Mouse (Mus musculus) hindbrain, embryonic 12.5 days (tissue): ENCODE data around the gene Gm28308. TPM values are rescaled to one million over a fixed set of nuclear protein-coding genes. Genes with fewer than 3 reads are reported as not detected.

Source experiments
- ATAC-seq: fragments of 200-750 bp; cut with Nextera tagmentation; 2 replicates; pipeline ENCODE4 v1.8.0; 2017; ENCODE audit warnings: moderate TSS enrichment; ENCODE audit not compliant: low FRiP score
- H3K27ac ChIP-seq: fragments of 300-500 bp; sonication (generic); 2 replicates; pipeline ENCODE4 v1.5.1; 2016; ENCODE audit warnings: mild to moderate bottlenecking
- H3K27me3 ChIP-seq: fragments of 300-500 bp; sonication (generic); 2 replicates; pipeline ENCODE4 v1.6.1; 2016; ENCODE audit warnings: mild to moderate bottlenecking
- H3K36me3 ChIP-seq: fragments of 300-500 bp; sonication (generic); 2 replicates; pipeline ENCODE4 v1.6.1; 2016; ENCODE audit warnings: mild to moderate bottlenecking
- H3K4me1 ChIP-seq: fragments of 300-500 bp; sonication (generic); 2 replicates; pipeline ENCODE4 v1.6.1; 2016
- H3K4me2 ChIP-seq: fragments of 300-500 bp; sonication (generic); replicated peaks from 2 replicates; pipeline ENCODE4 v1.6.1; 2016; ENCODE audit warnings: mild to moderate bottlenecking
- H3K4me3 ChIP-seq: fragments of 300-500 bp; sonication (generic); 2 replicates; pipeline ENCODE4 v1.5.1; 2016; ENCODE audit warnings: mild to moderate bottlenecking
- H3K9ac ChIP-seq: fragments of 300-500 bp; sonication (generic); 2 replicates; pipeline ENCODE4 v1.6.1; 2016; ENCODE audit warnings: mild to moderate bottlenecking, moderate library complexity
- H3K9me3 ChIP-seq: fragments of 300-500 bp; sonication (generic); replicated peaks from 2 replicates; pipeline ENCODE4 v1.6.1; 2016; ENCODE audit warnings: mild to moderate bottlenecking
- WGBS: fragments of 180-500 bp; shearing (Covaris S2); methylation state at CpG from one replicate; pipeline ENCODE4 v1.1.7; 2016; 5-methylcytosine and 5-hydroxymethylcytosine counted together
- polyA plus RNA-seq: library from polyadenylated mRNA; unstranded; fragments of >200 nt; fragmentation: Nextera tagmentation; extraction: Ambion mirVana; gene quantifications from 2 replicates; pipeline ENCODE4 v1.2.1, GENCODE M21; 2016

The Gm28308 gene
- polyA plus RNA-seq, 1 experiment from 2014 or later = not detected

GRCm38 (mm10) chr6:52170166-52170897 is 42.8 kb downstream of the Gm28308 start:
- Histone ChIP-seq H3K36me3 (no peaks in the 10 kb centered on the region), H3K9ac (peak overlapping the region; percentile 97), H3K4me3 (peak overlapping the region; percentile 66), H3K27me3 (peaks cover 72% of the 10 kb centered on the region), H3K27ac (peak overlapping the region; percentile 99), H3K4me1 (peaks cover 27% of the 10 kb centered on the region), H3K9me3 (no peaks in the 10 kb centered on the region), H3K4me2 (peak overlapping the region; percentile 88)
- WGBS = 1% methylated on average over 40 of the region's 40 CpGs
- ATAC-seq = 0 out of 2 replicates have a peak, but pooled peaks have one; percentile 5

GRCm38 (mm10) chr6:52169499-52170165 is 43.5 kb downstream of the Gm28308 start:
- no peaks in the 10 kb centered on the region for H3K36me3 ChIP-seq
- peaks cover 27% of the 10 kb centered on the region for H3K4me1 ChIP-seq
- peaks cover 71% of the 10 kb centered on the region for H3K27me3 ChIP-seq
- no peaks in the 10 kb centered on the region for H3K9me3 ChIP-seq
- H3K4me2 ChIP-seq = peak overlapping the region; percentile 88
- peak overlapping the region; percentile 99 for H3K27ac ChIP-seq
- H3K4me3 ChIP-seq = peak overlapping the region; percentile 66
- whole genome bisulfite sequencing = 6% methylated on average over 16 of the region's 16 CpGs
- peak overlapping the region; percentile 97 for H3K9ac ChIP-seq
- no peak for ATAC-seq

- WGBS = under 1% methylated on average over 41 of the region's 42 CpGs
- H3K4me1 ChIP-seq = peaks cover 27% of the 10 kb centered on the region
- H3K36me3 ChIP-seq = no peaks in the 10 kb centered on the region
- no peaks in the 10 kb centered on the region for H3K9me3 ChIP-seq
- H3K9ac ChIP-seq = peak overlapping the region; percentile 97
- H3K27ac ChIP-seq = peak overlapping the region; percentile 99
- peak overlapping the region; percentile 88 for H3K4me2 ChIP-seq
- H3K4me3 ChIP-seq = peak overlapping the region; percentile 66
- ATAC-seq = no peak
- H3K27me3 ChIP-seq = peaks cover 72% of the 10 kb centered on the region
These were observed 44.7 kb downstream of the Gm28308 start for GRCm38 (mm10) chr6:52168191-52169055.

- no peaks in the 10 kb centered on the region for H3K9me3 ChIP-seq
- no peaks in the 10 kb centered on the region for H3K36me3 ChIP-seq
- H3K4me2 ChIP-seq = peak overlapping the region; percentile 88
- H3K4me3 ChIP-seq = peak overlapping the region; percentile 66
- H3K9ac ChIP-seq = peak overlapping the region; percentile 97
- peaks cover 69% of the 10 kb centered on the region for H3K27me3 ChIP-seq
- under 1% methylated on average over 14 of the region's 14 CpGs for WGBS
- H3K4me1 ChIP-seq = peaks cover 27% of the 10 kb centered on the region
- ATAC-seq = no peak
- peak overlapping the region; percentile 99 for H3K27ac ChIP-seq
These were observed 45.4 kb downstream of the Gm28308 start for GRCm38 (mm10) chr6:52167736-52168161.

- Histone ChIP-seq H3K4me3 (peak overlapping the region; percentile 66), H3K27ac (peak overlapping the region; percentile 99), H3K27me3 (peaks cover 63% of the 10 kb centered on the region), H3K4me1 (peaks cover 23% of the 10 kb centered on the region), H3K9me3 (no peaks in the 10 kb centered on the region), H3K36me3 (no peaks in the 10 kb centered on the region), H3K9ac (peak overlapping the region; percentile 97), H3K4me2 (peak overlapping the region; percentile 88)
- no peak for ATAC-seq
- WGBS = 8% methylated on average over 1 of the region's 1 CpGs
These were observed 46.0 kb downstream of the Gm28308 start for GRCm38 (mm10) chr6:52167176-52167575.

GRCm38 (mm10) chr6:52166431-52167077 is 46.6 kb downstream of the Gm28308 start:
- H3K4me1 ChIP-seq = peaks cover 17% of the 10 kb centered on the region
- WGBS = 4% methylated on average over 4 of the region's 4 CpGs

GRCm38 (mm10) chr6:52165441-52166370 is 47.4 kb downstream of the Gm28308 start:
- H3K4me3 ChIP-seq = peak overlapping the region; percentile 66
- H3K36me3 ChIP-seq = no peaks in the 10 kb centered on the region
- WGBS = 1% methylated on average over 28 of the region's 28 CpGs
- H3K9me3 ChIP-seq = no peaks in the 10 kb centered on the region
- H3K27ac ChIP-seq = peak overlapping the region; percentile 99
- H3K9ac ChIP-seq = peak overlapping the region; percentile 97
- peaks cover 49% of the 10 kb centered on the region for H3K27me3 ChIP-seq
- no peak for ATAC-seq
- peaks cover 8% of the 10 kb centered on the region for H3K4me1 ChIP-seq
- peak overlapping the region; percentile 88 for H3K4me2 ChIP-seq

More at GRCm38 (mm10) chr6:52166431-52167077, 46.6 kb downstream of the Gm28308 start:
- no peak for ATAC-seq
- Histone ChIP-seq H3K9ac (peak overlapping the region; percentile 97), H3K27ac (peak overlapping the region; percentile 99), H3K4me2 (peak overlapping the region; percentile 88), H3K36me3 (no peaks in the 10 kb centered on the region), H3K27me3 (peaks cover 57% of the 10 kb centered on the region), H3K4me3 (peak overlapping the region; percentile 66), H3K9me3 (no peaks in the 10 kb centered on the region)

- H3K27me3 ChIP-seq = peaks cover 49% of the 10 kb centered on the region
- no peaks in the 10 kb centered on the region for H3K9me3 ChIP-seq
- ATAC-seq = peak; percentile 77
- WGBS = under 1% methylated on average over 25 of the region's 25 CpGs
- peaks cover 7% of the 10 kb centered on the region for H3K4me1 ChIP-seq
- peak within 1 kb of the TSS; percentile 88 for H3K4me2 ChIP-seq
- H3K4me3 ChIP-seq = peak within 1 kb of the TSS; percentile 66
- peak within 1 kb of the TSS; percentile 97 for H3K9ac ChIP-seq
- H3K27ac ChIP-seq = peak within 1 kb of the TSS; percentile 99
- no peaks in the 10 kb centered on the region for H3K36me3 ChIP-seq
These were observed 48.3 kb downstream of the Gm28308 start, which contains the start of gene Hoxa2 for GRCm38 (mm10) chr6:52164626-52165440. Hoxa2 (minus strand) TSS chr6:52164831.

- peaks cover 51% of the 10 kb centered on the region for H3K27me3 ChIP-seq
- H3K36me3 ChIP-seq = no peaks in the 10 kb centered on the region
- no peak for ATAC-seq
- H3K4me1 ChIP-seq = peaks cover 12% of the 10 kb centered on the region
- H3K27ac ChIP-seq = peak overlapping the region; percentile 99
- H3K4me3 ChIP-seq = peak overlapping the region; percentile 66
- peak overlapping the region; percentile 88 for H3K4me2 ChIP-seq
- H3K9me3 ChIP-seq = no peaks in the 10 kb centered on the region
- H3K9ac ChIP-seq = peak overlapping the region; percentile 97
- under 1% methylated on average over 39 of the region's 39 CpGs for WGBS
These were observed 49.0 kb downstream of the Gm28308 start for GRCm38 (mm10) chr6:52164051-52164625.
